In the genomic region with DNA sequence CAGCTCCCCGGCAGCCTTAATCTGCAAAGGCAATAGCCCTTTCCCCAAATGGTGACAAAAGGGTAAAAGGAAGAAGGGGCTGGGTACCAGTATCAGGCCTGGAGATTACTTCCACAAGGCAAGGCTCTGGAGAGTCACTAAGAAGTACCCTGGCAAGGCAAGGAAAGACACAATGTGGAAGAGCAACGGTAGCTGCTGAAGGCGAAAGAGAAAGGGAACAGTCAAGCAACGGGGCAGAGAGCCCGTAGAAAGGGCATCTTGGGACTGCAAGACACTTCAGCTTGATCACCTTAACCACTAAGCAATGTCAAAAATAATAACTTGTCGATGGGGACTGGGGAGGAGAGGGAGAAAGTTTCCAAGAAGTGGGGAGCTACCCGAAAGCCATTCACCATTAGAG, we compare ENCODE assay signal across 8 mouse cellular contexts.
DNase-seq lines count a peak whose midpoint lies in the region; ATAC-seq and TF ChIP-seq lines count a peak whose summit lies in the region.

No protein-coding gene starts in this region.

- intact Hi-C loops in heart, postnatal 36 days (cut with DNase I): loop anchor here (5.0 kb wide), 1 partner anchor 459 kb away; no protein-coding TSS in a partner anchor

- TF ChIP-seq CTCF in E14TG2a.4 (conservative IDR thresholded peaks at IDR 0.05; ENCODE audit: low read length): no peak

- peak overlapping the region; percentile 75 for H3K4me2 ChIP-seq in forebrain, embryonic 15.5 days (replicated peaks)
- H3K4me2 ChIP-seq in liver, embryonic 12.5 days: peak overlapping the region; percentile 89; the same call in 1 of the 2 replicates

- H3K4me1 ChIP-seq in heart, embryonic 10.5 days: peaks cover 73% of the 10 kb centered on the region
- peaks cover 14% of the 10 kb centered on the region; the same call in 1 of the 2 replicates for H3K4me1 ChIP-seq in E14TG2a.4 (replicated peaks; ENCODE audit: low read depth, low read length)
- peaks cover 42% of the 10 kb centered on the region for H3K4me1 ChIP-seq in forebrain, embryonic 15.5 days
- H3K4me1 ChIP-seq in liver, embryonic 12.5 days: peaks cover 20% of the 10 kb centered on the region

- no peak for DNase-seq in heart, embryonic 10.5 days (ENCODE audit: low spot score)
- DNase-seq in heart, postnatal 36 days: no peak
- no peak for DNase-seq in frontal cortex, postnatal 25 days (ENCODE audit: low spot score in 2 of 2)
- no peak for DNase-seq in urinary bladder, adult 18-20 months (ENCODE audit: low spot score in 2 of 2)
- DNase-seq in spleen, adult 12 weeks (ENCODE audit: low spot score): no peak

- WGBS in heart, embryonic 10.5 days: 16% methylated on average over 7 of the region's 7 CpGs
- WGBS in forebrain, embryonic 15.5 days: 15% methylated on average over 7 of the region's 7 CpGs
- WGBS in liver, embryonic 12.5 days (ENCODE audit: insufficient replicate concordance): 17% methylated on average over 7 of the region's 7 CpGs

- peak overlapping the region; percentile 89 for H3K27ac ChIP-seq in heart, embryonic 10.5 days
- H3K27ac ChIP-seq in forebrain, embryonic 15.5 days (replicated peaks): no peak overlapping the region
- no peak overlapping the region for H3K27ac ChIP-seq in liver, embryonic 12.5 days

- no peaks in the 10 kb centered on the region for H3K36me3 ChIP-seq in heart, embryonic 10.5 days
- H3K36me3 ChIP-seq in E14TG2a.4 (ENCODE audit: insufficient read depth, low read length): no peaks in the 10 kb centered on the region
- H3K36me3 ChIP-seq in forebrain, embryonic 15.5 days: no peaks in the 10 kb centered on the region
- no peaks in the 10 kb centered on the region for H3K36me3 ChIP-seq in liver, embryonic 12.5 days

- peak overlapping the region; percentile 84 for H3K9ac ChIP-seq in forebrain, embryonic 15.5 days (replicated peaks)
- no peak overlapping the region for H3K9ac ChIP-seq in liver, embryonic 12.5 days

- no peak for ATAC-seq in forebrain, embryonic 15.5 days (replicated peaks)
- no peak for ATAC-seq in liver, embryonic 12.5 days

- peak overlapping the region; percentile 83 for H3K4me3 ChIP-seq in heart, embryonic 10.5 days
- H3K4me3 ChIP-seq in E14TG2a.4 (replicated peaks; ENCODE audit: low read length): peak overlapping the region; percentile 71; the same call in 1 of the 2 replicates
- H3K4me3 ChIP-seq in forebrain, embryonic 15.5 days: peak overlapping the region; percentile 64
- no peak overlapping the region for H3K4me3 ChIP-seq in liver, embryonic 12.5 days

- no peaks in the 10 kb centered on the region for H3K9me3 ChIP-seq in heart, embryonic 10.5 days
- H3K9me3 ChIP-seq in E14TG2a.4 (ENCODE audit: low read length): no peaks in the 10 kb centered on the region
- no peaks in the 10 kb centered on the region for H3K9me3 ChIP-seq in forebrain, embryonic 15.5 days
- H3K9me3 ChIP-seq in liver, embryonic 12.5 days (replicated peaks): no peaks in the 10 kb centered on the region

- H3K27me3 ChIP-seq in heart, embryonic 10.5 days (ENCODE audit: insufficient read depth, poor library complexity, severe bottlenecking): peaks cover 33% of the 10 kb centered on the region
- H3K27me3 ChIP-seq in E14TG2a.4 (ENCODE audit: insufficient read depth, low read length): peaks cover 63% of the 10 kb centered on the region
- peaks cover 8% of the 10 kb centered on the region; the same call in 1 of the 2 replicates for H3K27me3 ChIP-seq in forebrain, embryonic 15.5 days
- peaks cover 80% of the 10 kb centered on the region for H3K27me3 ChIP-seq in liver, embryonic 12.5 days (replicated peaks)
